Mouse (Mus musculus) kidney, postnatal 10 days (tissue): ENCODE measurements around the gene Calcoco1.

Experiments used
- DNase-seq: peaks from one replicate; pipeline ENCODE4 v3.0.0; 2021; ENCODE audit warnings: mixed read lengths

Gene Calcoco1

GRCm38 (mm10) chr15:102721980-102722475 is at the start of gene Calcoco1:
Gene Calcoco1, minus strand, starts transcription at chr15:102722178.
- DNase-seq, result peak; percentile 99

GRCm38 (mm10) chr15:102770866-102771265 is 48.9 kb upstream of the Calcoco1 start:
- DNase-seq, result no peak

- no peak for DNase-seq
These were observed 43.2 kb upstream of the Calcoco1 start for GRCm38 (mm10) chr15:102765207-102765606.

GRCm38 (mm10) chr15:102761745-102762378 is 39.9 kb upstream of the Calcoco1 start:
- DNase-seq, result peak; percentile 76

GRCm38 (mm10) chr15:102757686-102758085 is 35.7 kb upstream of the Calcoco1 start:
- no peak for DNase-seq

- no peak for DNase-seq
These were observed 33.1 kb upstream of the Calcoco1 start for GRCm38 (mm10) chr15:102755053-102755452.

DNA sequence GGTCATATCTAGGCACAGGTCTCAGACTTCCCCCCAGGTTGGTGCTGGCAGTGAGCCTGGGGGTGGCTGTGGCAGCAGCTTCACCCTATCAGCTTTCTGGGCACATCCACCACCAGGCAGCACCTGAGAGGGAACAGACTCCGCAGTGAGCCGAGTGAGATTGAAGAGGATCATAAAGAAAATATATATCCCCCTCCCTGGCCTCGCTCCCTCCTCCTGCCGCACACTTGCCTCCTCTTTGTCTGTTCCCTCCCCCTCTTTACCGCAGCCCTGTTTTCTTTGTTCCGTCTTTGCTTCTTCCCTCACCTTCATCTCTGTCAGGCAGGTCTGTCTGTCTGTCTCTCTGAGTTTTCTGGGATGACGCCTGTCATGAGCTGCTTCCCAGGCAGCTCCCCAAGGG is 32.4 kb upstream of the Calcoco1 start:
- no peak for DNase-seq

DNA sequence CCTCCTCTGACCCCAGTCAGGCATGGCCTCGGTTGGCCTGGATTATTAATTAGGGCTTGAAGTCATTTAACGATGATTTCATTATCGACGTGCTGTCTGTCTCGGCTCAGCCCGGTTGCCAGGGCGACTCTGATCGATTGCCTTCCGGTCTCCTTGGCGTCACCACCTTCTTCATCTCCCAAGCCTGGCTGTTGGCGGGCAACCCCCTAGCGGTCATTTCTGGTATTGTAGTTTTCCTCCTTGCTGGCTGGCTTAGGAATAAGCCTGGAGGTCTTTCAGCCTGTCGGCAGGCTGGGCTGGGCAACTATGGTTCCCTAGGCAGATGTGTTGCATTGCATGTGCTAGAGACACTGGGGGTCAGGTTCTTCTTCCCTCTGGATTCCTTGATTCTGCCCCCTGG is 31.2 kb upstream of the Calcoco1 start:
- peak; percentile 71 for DNase-seq

- DNase-seq, result no peak
These were observed 30.2 kb upstream of the Calcoco1 start for GRCm38 (mm10) chr15:102752164-102752563.

DNA sequence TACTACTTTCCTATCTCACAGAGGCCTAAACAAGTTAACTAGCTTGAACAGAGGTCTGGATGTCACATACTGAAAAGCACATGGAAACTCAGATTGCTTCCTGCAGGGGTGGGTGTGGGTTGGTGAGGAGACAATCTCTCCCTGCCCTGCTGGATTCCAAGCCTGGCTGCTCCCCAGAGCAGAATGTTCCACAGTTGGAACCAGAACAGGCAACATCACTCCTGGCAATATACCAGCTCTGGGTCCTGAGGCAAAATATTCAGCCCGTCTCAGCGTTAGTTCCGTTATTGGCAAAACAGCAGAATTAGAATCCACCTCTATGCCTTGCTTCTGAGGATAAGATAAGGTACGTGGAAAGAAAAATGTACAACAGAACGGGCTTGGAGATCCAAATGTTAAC is 28.3 kb upstream of the Calcoco1 start:
- no peak for DNase-seq

GRCm38 (mm10) chr15:102749103-102749502 is 27.1 kb upstream of the Calcoco1 start:
- DNase-seq, result no peak

GRCm38 (mm10) chr15:102747853-102748252 is 25.9 kb upstream of the Calcoco1 start:
- DNase-seq, result no peak

- DNase-seq, result peak; percentile 31
These were observed 25.3 kb upstream of the Calcoco1 start for GRCm38 (mm10) chr15:102747286-102747640.

- DNase-seq, result peak; percentile 61
These were observed 24.7 kb upstream of the Calcoco1 start for GRCm38 (mm10) chr15:102746488-102747285.

DNA sequence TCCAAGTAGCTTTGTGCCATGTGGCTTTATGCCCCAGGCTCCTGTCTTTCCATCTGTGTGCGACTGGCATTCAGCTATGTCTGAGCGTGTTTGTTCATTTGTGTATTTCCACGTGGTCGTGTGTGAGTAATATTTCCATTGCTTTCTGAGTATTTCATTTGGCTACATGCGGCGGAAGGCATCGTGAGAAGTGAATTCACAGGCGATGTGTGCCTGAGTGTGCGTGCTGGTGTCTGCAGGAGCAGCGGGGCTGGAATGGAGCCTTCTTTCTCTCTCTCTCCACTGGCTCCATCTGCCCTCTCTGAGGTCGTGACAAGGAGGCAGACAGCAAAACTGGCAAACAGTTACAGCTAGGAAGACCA is 24.1 kb upstream of the Calcoco1 start:
- no peak for DNase-seq

GRCm38 (mm10) chr15:102745387-102745786 is 23.4 kb upstream of the Calcoco1 start:
- no peak for DNase-seq

GRCm38 (mm10) chr15:102744831-102745230 is 22.9 kb upstream of the Calcoco1 start:
- DNase-seq, result no peak

GRCm38 (mm10) chr15:102744416-102744815 is 22.4 kb upstream of the Calcoco1 start:
- DNase-seq, result no peak

GRCm38 (mm10) chr15:102743996-102744395 is 22.0 kb upstream of the Calcoco1 start:
- DNase-seq, result no peak

DNA sequence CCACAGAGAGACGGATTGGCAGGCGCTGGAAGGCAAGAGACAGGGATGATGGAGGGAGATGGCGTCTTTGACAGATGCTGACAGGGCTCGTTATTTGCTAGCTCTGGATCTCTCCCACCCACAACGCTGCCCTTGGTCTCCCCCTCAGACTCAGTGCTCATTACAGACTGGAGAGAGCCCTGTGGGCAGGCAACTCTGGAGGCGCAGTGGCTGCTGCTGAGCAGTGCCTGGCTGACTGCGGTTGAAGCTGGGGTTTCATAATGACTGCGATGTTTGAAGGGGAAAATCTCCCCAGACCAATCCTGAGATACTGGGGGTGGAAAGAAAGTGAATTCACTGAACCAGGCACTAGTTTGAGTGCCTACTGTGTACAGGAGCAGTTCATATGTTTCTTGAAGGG is 21.2 kb upstream of the Calcoco1 start:
- no peak for DNase-seq

GRCm38 (mm10) chr15:102742589-102742988 is 20.6 kb upstream of the Calcoco1 start:
- DNase-seq, result peak; percentile 96

DNA sequence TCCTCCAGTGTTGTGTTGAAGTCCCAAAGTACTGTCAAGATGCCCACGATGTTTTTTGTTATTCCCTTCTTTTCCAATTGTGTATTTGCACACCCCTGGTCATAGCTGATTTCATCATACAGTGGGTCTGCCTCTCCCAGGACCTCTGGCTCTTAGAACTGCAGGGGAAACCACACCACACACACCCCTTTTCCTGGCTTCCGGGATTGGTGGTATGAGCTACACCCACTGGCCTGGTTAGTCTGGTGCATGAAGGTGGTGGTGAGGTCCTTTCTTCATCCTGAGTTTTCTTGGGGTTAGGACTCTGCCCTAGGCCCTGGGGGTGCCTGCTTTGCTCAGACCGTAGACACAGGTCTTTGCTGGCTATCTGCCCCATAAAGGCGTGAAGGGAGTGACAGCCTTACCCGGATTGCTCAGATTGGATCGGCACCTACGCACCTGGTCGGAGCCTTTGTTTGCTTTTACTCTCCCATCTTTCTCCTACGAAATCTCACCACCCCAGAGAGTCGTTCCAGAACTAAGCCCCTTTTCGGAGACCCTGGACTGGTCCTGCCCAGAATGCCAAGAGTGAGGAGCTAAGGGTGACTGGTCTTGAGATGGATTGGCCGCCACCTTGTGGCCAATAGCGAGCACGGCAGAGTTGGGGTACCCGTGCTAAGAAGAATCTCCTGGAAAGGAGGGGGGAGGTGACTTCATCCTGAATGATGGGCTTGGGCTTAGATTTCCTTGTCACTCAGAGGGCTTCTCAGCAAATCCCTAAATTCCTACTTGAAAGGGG is 17.7 kb upstream of the Calcoco1 start:
- peak; percentile 80 for DNase-seq

DNA sequence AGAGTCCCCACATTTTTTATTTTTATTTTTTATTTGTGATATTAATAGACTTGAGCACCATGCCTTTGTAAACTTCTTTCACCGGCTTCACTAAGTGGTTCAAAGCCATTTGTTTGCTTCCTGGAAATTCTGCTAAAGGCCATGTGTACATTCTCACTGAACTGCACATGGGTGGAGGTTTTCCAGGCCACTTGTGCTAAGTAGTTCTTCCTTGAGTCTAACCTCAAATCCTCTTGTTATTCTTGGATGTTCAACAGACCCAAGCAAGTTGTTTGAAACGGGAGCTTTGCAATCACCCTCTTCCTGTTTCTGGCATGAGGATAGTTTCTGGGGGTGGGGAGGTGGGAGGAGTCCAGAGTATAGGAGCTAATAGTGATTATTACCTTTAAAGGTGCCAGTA is 16.5 kb upstream of the Calcoco1 start:
- DNase-seq, result no peak

DNA sequence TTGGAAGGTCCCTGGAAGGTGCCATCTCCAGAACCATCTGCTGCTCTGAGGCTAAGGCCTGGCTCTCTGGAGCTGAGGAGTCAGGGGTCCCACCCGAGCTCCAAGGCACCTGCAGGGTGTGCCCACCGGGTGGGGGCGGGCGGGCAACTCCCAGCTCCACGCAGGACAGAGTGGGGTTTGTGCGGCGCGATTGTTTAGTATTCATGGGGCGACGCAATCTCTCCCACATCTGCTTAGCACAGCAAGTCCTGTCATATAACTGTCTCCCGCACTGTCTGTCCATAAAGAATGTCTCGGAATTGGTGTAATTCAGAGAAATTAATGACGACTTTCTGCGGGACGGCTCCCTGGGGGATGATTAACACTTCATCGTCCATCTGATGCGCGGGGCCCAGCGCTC is 15.1 kb upstream of the Calcoco1 start:
- no peak for DNase-seq
